Mouse (Mus musculus): Measurements from ENCODE around the gene Lhpp.

The Lhpp gene

DNA sequence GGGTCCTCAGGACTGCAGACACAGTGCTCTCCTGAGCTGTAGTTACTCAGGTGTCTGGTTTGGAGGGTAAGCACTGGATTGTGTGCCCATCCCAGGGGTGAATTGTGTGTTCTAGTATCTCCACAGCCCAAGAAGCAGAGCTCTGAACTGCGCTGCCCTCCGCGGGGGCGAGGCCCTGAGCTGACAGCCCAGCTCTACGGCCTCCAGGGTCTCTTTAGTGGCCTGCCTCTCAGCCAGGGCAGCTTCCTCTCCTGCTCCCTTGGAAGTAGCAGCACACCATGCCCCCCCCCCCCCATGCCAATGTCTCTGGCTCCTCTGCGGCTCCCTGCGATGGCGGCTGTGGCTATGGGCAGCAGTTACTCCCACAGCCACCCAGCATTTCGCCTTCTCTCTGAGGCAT lies 101.1 kb downstream of the Lhpp start:
- no peak for DNase-seq (ENCODE audit: low read depth, low spot score)

GRCm38 (mm10) chr7:132712044-132712708 lies 101.7 kb downstream of the Lhpp start:
- DNase-seq (ENCODE audit: low read depth, low spot score) = no peak

GRCm38 (mm10) chr7:132712956-132713355 lies 102.5 kb downstream of the Lhpp start:
- DNase-seq (ENCODE audit: low read depth, low spot score) = no peak

GRCm38 (mm10) chr7:132713483-132714126 lies 103.2 kb downstream of the Lhpp start:
- no peak for DNase-seq (ENCODE audit: low read depth, low spot score)

- DNase-seq (ENCODE audit: low read depth, low spot score) = no peak
Observed at GRCm38 (mm10) chr7:132714236-132714923, 103.9 kb downstream of the Lhpp start.

DNA sequence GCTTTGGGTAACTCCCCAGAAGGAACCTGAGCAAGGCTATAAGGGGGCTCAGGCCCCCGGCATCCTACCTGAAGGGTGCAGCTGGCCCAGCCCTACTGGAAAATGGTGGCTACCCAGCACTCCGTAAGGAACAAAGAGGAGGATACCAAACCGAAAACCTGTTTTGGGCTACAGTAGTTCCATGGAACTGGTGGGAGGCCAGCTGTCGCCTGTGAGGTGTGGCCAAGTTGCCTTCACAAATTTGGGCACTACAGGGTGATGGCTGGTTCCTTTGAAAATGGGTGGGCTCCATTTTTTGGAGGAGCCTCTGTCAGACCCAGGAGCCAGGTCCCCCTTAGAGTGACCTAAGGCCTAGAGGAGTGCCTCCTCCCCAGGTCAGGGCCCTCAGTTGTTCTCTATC lies 104.8 kb downstream of the Lhpp start:
- DNase-seq (ENCODE audit: low read depth, low spot score) = no peak

DNA sequence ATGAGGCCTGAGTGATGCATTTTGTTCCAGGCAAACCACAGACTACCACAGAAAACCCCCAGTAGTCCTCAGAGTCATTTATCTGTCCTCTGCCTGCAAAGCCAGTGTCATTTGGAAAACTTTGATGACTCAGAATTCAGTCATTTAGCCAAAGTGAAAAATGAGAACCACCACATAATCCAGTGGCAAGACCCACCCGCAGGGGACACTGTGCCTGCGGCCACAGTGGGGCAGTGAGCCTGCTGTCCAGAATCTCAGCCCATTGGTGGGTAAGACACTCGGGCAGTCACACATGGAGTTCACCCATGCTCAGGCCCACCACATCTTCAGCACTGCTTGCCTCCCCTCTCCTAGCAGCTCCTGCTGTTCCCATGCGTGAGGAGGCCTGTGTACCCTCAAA lies 109.1 kb downstream of the Lhpp start:
- DNase-seq (ENCODE audit: low read depth, low spot score) = no peak

DNA sequence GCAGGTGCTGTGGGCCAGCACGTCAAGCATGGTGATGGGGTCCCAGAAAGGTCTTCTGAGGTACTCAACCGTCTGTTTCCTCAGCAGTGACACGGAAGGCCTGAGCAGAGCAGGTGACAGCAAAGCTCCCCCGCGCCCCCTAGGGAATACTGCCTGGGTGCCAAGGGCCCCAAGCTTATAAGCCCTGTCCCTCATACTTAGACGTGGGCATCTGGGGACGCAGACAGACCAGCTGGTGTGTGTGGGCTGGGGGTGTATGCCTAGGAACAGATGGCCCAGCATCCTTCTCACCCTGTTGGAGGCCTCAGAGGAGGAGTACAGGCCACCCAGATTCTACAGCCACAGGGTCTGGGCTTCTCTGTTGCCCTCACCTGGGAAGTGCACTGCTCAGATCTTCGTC lies 110.1 kb downstream of the Lhpp start:
- peak; percentile 87 for DNase-seq (ENCODE audit: low read depth, low spot score)

DNA sequence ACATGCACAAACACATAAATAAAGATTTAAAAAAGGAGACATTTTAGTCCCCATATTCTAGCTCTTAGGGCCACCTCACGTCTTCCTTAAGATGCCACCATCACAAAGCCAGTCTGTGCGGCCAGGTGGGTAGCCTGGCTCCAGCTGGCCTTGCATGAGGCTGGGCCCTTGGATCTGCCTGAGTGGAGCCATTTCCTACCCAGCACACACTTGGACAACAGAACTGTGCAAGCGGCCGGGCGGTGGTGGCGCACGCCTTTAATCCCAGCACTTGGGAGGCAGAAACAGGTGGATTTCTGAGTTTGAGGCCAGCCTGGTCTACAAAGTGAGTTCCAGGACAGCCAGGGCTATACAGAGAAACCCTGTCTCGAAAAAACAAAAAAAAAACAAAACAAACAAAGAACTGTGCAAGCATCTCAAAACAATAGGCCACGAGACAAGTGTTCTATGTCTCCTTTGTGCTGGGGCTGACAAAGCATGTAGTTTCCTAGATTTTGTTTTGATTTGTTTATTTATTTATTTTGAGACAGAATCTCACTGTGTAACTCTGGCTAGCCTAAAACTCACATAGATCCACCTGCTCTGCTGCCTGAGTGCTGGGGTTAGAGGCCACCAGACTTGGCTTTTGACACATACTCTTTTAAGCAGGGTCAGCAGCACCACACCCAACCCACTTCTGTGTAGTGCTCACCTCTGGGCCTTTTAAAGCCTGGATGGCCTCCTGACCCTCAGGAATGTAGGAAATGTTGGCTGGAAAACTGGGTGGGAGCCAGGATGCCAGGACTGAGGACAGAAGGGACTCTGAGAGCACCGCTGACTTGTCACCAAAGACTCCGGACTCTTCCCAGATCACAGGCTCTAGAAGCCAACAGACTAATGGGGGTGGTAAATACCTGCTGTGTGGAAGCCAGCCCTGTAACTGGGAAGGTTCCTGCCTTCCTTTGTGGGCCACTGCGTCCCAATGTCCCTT lies 112.2 kb downstream of the Lhpp start:
- no peak for DNase-seq (ENCODE audit: low read depth, low spot score)

DNA sequence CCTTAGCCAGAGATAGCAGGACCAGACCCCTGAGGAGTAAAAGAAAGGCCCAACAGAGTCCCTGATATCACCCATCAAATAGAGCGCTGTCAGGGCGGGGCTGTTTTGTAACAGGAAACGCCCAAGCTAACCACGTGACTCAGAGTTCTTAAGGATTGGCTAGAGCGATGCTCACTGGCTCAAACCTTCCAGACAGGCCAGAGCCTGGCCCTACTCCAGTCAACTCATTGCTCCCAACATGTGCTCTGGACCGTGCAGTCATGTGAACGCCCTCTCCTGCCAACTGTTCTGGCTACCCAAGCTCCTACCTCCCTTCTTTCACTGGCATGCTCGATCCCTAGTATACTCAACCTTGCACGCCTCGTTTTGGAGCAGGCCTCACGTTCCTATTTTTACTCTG lies 113.5 kb downstream of the Lhpp start:
- DNase-seq (ENCODE audit: low read depth, low spot score) = no peak

DNA sequence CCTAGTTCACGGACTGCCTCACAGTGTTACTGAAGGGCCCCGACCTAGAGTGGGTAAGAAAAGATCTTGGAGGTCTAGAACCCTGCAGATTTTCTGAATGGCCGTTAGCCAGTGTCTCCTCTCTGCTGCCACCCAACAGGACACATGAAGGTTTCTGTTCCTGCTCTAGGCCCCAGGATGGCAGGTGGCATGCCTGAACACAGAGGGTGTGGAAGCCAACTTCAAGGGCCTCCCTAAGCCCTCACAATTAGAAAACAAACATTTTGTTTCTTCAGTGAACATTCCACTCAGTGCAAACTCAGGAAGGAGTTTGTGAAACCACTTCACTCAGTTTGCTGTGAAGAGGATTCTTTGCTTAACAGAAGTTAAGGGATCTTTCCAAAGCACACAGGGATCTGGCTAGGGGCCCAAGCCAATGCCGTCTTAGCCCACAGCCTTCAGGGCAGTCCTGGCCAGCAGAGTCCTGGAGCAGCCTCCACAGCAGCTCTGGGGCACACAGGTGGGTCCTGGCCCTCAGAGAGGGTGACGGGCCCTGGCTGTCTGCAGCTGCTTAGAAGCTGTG lies 114.1 kb downstream of the Lhpp start:
- no peak for DNase-seq (ENCODE audit: low read depth, low spot score)

DNA sequence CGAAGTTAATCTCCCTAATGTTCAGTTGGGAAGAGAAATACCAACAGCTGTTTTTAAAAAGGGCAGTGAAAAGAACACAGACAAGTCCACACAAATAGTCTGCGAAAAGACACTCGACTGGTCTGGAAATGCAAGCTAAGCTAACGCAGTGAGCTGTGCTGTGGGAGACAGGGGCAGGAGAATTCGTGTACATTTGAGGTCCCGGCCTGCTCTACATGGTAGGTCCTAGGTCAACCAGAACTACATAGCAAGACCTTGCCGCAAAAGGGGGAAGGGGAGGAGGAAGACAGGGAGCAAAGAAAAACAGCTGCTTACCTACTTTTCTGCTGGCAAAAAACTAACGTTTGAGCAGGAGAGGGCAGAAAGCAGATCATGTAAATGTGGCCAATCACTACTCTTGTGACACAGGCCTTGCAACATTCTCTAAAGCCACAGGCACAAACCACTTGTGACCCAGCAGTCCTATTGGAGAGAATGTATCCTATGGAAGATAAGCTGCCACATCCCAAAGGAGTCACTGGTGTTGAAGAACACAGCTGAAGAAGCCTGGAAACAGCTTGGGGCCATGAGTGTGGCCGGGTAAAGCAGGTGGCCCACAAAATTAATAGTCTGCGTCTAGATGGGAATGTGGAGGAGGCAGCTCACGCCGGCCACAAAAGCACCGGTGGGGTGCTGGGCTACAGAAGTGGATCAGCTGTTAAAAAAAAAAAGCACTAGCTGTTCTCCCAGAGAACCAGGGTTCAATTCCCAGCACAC lies 115.8 kb downstream of the Lhpp start:
- no peak for DNase-seq (ENCODE audit: low read depth, low spot score)

- no peak for DNase-seq (ENCODE audit: low read depth, low spot score)
Observed at GRCm38 (mm10) chr7:132729093-132729831, 118.8 kb downstream of the Lhpp start.

DNA sequence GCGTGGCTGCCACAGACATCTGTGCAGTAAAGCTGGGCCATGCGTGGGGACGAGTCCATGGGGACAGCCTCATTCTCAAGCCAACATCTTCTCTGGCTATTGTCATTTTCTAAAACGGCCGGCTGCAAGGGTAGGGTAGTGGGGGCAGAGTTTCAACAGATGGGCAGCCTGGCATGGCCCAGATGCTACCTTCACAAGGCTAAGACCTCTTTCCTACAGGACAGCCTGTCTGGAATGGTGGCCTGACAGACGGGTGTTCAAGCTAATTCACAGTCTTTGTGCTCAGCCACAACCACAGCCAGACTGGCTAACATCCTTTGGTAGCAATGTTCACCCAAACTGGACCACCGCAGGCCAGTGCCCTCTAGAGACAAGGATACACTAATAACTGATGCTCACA lies 120.1 kb downstream of the Lhpp start:
- no peak for DNase-seq (ENCODE audit: low read depth, low spot score)

DNA sequence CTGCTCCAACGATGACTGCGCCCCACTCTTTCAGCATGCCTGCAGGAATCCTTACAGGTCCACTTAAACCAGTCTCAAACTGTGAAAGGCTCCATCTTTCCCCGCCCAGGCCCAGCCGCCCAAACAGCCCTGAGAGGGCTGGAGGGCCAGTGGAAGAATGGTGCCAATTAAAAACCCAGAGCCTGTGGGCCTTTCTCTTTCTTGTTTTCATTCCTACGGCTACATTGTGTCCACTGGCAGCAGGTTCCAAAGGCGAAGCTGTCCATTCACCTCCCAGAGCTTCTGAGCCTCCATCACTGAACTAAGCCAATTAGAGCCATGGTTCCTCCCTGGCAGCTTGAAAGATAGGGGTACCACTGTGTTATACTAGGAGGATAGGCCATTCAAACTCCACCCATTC lies 121.1 kb downstream of the Lhpp start:
- DNase-seq (ENCODE audit: low read depth, low spot score) = no peak

GRCm38 (mm10) chr7:132732136-132732789 lies 121.8 kb downstream of the Lhpp start:
- no peak for DNase-seq (ENCODE audit: low read depth, low spot score)

DNA sequence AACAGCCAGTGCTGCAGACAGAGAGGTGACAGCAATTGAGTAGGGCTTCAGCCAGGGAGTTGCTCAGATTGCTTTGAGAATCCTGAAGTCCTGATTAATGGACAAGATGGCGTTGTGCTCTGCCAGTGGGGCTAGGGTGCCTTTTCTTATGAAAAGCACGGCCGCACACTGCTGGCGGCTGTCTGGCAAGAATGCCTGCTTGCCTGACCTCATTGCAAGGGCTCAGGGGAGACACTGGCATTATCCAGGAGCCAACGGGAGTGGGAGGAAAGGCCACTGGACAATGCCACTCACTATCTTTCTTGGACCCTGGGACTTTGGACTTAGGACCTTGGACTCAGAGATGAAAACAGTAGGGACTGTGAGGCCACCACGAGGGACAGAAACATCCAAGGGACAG lies 123.1 kb downstream of the Lhpp start:
- DNase-seq (ENCODE audit: low read depth, low spot score) = no peak

GRCm38 (mm10) chr7:132734222-132734621 lies 123.8 kb downstream of the Lhpp start:
- DNase-seq (ENCODE audit: low read depth, low spot score) = no peak

GRCm38 (mm10) chr7:132735145-132735544 lies 124.7 kb downstream of the Lhpp start:
- no peak for DNase-seq (ENCODE audit: low read depth, low spot score)

All from retina, postnatal 7 days (tissue).